Mouse (Mus musculus) ES-E14 (cell line): Measurements from ENCODE around the gene Olfr479.
"Not testable (repeated sequence)": the region's sequence is repeated elsewhere in the genome, so short reads cannot be mapped to it uniquely, and the experiment has no call there.

Experiments
- CHD2 ChIP-seq: IDR thresholded peaks from 2 replicates; pipeline ENCODE4 v1.6.1; 2014; ENCODE audit warnings: mild to moderate bottlenecking, low read depth, low read length, inconsistent platforms
- MAFK ChIP-seq: IDR thresholded peaks from 2 replicates; pipeline ENCODE4 v1.6.1; 2014; ENCODE audit warnings: mild to moderate bottlenecking, low read depth, low read length, inconsistent platforms; ENCODE audit not compliant: insufficient read depth
- ZC3H11A ChIP-seq: IDR thresholded peaks from 2 replicates; pipeline ENCODE4 v1.6.1; 2012; ENCODE audit warnings: low read depth, mild to moderate bottlenecking, inconsistent platforms, low read length, borderline replicate concordance

- TF ChIP-seq MAFK, CHD2, ZC3H11A: not testable (repeated sequence)
Observed at GRCm38 (mm10) chr7:108014256-108014655, 36.2 kb upstream of the Olfr479 start.
